Mouse (Mus musculus) neural tube, embryonic 11.5 days (tissue): ENCODE measurements around the gene Atp6v0b. TPM values are rescaled to one million over a fixed set of nuclear protein-coding genes. Genes with fewer than 3 reads are reported as not detected.

Experiments used
- ATAC-seq: fragments of 200-750 bp; cut with Nextera tagmentation; 2 replicates; pipeline ENCODE4 v1.8.0; 2017; ENCODE audit warnings: moderate number of reproducible peaks, mild to moderate bottlenecking, moderate TSS enrichment, moderate library complexity; ENCODE audit not compliant: insufficient read depth, low FRiP score, low TSS enrichment
- DNase-seq: peaks from one replicate; pipeline ENCODE4 v3.0.0-alpha.2; 2015; ENCODE audit warnings: low spot score
- H3K27ac ChIP-seq: fragments of 300-500 bp; sonication (generic); 2 replicates; pipeline ENCODE4 v1.5.1; 2014; ENCODE audit warnings: low read depth, mild to moderate bottlenecking, low read length
- H3K27me3 ChIP-seq: fragments of 300-500 bp; sonication (generic); 2 replicates; pipeline ENCODE4 v1.6.1; 2014; ENCODE audit warnings: mild to moderate bottlenecking, low read length, mixed read lengths; ENCODE audit not compliant: control insufficient read depth, insufficient read depth
- H3K36me3 ChIP-seq: fragments of 300-500 bp; sonication (generic); 2 replicates; pipeline ENCODE4 v1.6.1; 2014; ENCODE audit warnings: mild to moderate bottlenecking, low read length, moderate library complexity, mixed read lengths; ENCODE audit not compliant: control insufficient read depth, insufficient read depth
- H3K4me1 ChIP-seq: fragments of 300-500 bp; sonication (generic); 2 replicates; pipeline ENCODE4 v1.6.1; 2014; ENCODE audit warnings: low read length, mixed read lengths; ENCODE audit not compliant: control insufficient read depth, insufficient read depth
- H3K4me2 ChIP-seq: fragments of 300-500 bp; sonication (generic); 2 replicates; pipeline ENCODE4 v1.6.1; 2014; ENCODE audit warnings: low read depth, mild to moderate bottlenecking, moderate library complexity
- H3K4me3 ChIP-seq: fragments of 300-500 bp; sonication (generic); 2 replicates; pipeline ENCODE4 v1.5.1; 2014; ENCODE audit warnings: low read depth, low read length
- H3K9ac ChIP-seq: fragments of 300-500 bp; sonication (generic); 2 replicates; pipeline ENCODE4 v1.6.1; 2014; ENCODE audit warnings: mild to moderate bottlenecking, low read length
- H3K9me3 ChIP-seq: fragments of 300-500 bp; sonication (generic); 2 replicates; pipeline ENCODE4 v1.6.1; 2016; ENCODE audit warnings: low read length; ENCODE audit not compliant: control insufficient read depth
- WGBS: fragments of 180-500 bp; shearing (Covaris S2); extraction: QIAGEN DNeasy Blood & Tissue Kit; methylation state at CpG from one replicate; pipeline ENCODE4 v1.1.7; 2014; 5-methylcytosine and 5-hydroxymethylcytosine counted together
- polyA plus RNA-seq: library from polyadenylated mRNA; unstranded; fragments of >200 nt; fragmentation: Nextera tagmentation; extraction: Ambion mirVana; gene quantifications from 2 replicates; pipeline ENCODE4 v1.2.1, GENCODE M21; 2014

The Atp6v0b gene
- polyA plus RNA-seq, 1 experiment from 2014 or later, result 249 TPM

DNA sequence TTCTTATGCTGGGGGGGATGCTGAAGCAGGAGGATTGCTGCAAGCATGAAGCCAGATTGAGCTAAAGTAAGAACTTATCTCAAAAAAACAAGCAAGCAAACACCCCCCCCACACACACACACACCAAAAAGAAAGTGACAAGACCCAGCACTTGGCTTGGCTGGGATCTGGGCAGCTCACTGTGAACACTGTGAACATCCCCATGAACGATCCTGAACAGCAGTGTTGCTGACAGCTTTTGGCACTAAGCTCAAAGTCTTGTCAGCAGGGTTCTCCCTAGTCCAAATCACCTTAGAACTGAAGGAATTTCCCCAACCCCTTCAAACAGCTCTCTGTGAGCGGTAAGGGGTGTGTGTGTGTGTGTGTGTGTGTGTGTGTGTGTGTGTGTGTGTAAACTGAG, 36.3 kb upstream of the Atp6v0b start:
- WGBS, result 71% methylated on average over 2 of the region's 2 CpGs
- no peaks in the 10 kb centered on the region for H3K36me3 ChIP-seq
- no peaks in the 10 kb centered on the region for H3K9me3 ChIP-seq
- no peak overlapping the region for H3K4me3 ChIP-seq
- DNase-seq (no peak), ATAC-seq (no peak)
- H3K27me3 ChIP-seq, result peaks cover 28% of the 10 kb centered on the region
- no peak overlapping the region for H3K9ac ChIP-seq
- peaks cover 5% of the 10 kb centered on the region; the same call in 1 of the 2 replicates for H3K4me1 ChIP-seq
- no peak overlapping the region for H3K4me2 ChIP-seq
- H3K27ac ChIP-seq, result no peak overlapping the region

DNA sequence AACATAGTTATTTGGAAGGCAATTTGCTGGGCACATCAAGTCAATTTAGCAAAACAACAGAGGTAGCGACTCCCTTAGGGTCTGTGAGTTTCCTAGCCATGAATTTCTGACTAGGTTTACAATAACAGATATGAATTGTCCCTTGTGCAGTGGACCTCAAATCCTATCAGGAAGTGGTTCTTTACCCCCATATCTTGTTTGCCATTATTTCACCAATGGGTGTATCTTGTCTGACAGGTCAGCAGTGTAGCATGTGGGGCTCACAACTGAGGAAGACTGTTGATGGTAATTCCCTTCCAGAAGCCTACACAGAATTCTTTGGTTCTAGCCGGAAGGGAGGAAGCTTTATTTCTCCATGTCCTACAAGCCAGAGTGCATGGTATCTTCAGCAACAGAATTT, 34.2 kb upstream of the Atp6v0b start:
- Histone ChIP-seq H3K9ac (no peak overlapping the region), H3K27me3 (peaks cover 9% of the 10 kb centered on the region), H3K4me1 (no peaks in the 10 kb centered on the region), H3K36me3 (no peaks in the 10 kb centered on the region), H3K9me3 (no peaks in the 10 kb centered on the region), H3K4me3 (no peak overlapping the region), H3K4me2 (no peak overlapping the region), H3K27ac (no peak overlapping the region)
- 83% methylated on average over 2 of the region's 2 CpGs for WGBS
- ATAC-seq (no peak), DNase-seq (no peak)

DNA sequence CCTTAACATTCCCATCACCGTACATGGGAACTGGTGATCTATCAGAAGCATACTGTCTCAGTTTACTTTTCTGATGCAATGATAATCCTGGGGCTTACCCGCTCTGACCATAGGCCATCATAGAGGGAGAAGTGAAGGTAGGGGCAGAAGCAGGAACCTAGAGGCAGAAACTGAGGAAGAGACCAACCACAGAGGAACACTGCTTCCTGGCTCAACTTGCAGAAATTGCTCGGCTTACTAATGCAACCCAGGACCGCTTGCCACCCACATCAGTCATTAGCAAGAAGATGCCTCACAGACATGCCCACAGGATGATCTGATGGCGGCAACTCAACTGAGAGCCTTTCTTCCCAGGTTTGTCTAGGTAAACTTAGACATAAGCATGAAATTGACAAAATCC, 31.6 kb upstream of the Atp6v0b start:
- Histone ChIP-seq H3K27ac (no peak overlapping the region), H3K9me3 (no peaks in the 10 kb centered on the region), H3K36me3 (no peaks in the 10 kb centered on the region), H3K9ac (no peak overlapping the region), H3K4me3 (no peak overlapping the region), H3K4me1 (peaks cover 8% of the 10 kb centered on the region), H3K4me2 (no peak overlapping the region), H3K27me3 (no peaks in the 10 kb centered on the region)
- ATAC-seq (no peak), DNase-seq (no peak)
- WGBS, result 92% methylated on average over 5 of the region's 5 CpGs

DNA sequence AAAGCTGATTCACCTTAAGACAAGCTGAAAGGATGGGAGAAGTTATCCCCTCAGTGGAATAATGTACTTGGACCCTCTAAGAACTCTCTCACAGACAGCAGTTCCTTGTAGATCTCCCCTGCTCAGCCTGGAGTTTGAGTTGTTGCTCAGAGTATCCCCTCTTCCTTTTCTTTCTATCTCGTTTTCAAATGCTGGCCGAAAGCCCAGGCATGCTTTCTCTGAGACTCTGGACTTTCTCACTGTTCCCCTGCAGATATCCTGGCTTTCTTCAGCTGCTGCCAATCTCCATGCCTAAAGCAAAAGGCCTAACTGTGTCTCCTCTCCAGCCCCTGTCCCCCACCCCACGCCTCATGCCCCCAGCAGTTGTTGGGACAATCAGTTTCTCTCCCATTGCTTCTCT, 31.1 kb upstream of the Atp6v0b start:
- ATAC-seq (no peak), DNase-seq (no peak)
- Histone ChIP-seq H3K27me3 (no peaks in the 10 kb centered on the region), H3K27ac (no peak overlapping the region), H3K4me3 (no peak overlapping the region), H3K9ac (no peak overlapping the region), H3K9me3 (no peaks in the 10 kb centered on the region), H3K4me2 (no peak overlapping the region), H3K36me3 (no peaks in the 10 kb centered on the region), H3K4me1 (peaks cover 12% of the 10 kb centered on the region)
- 83% methylated on average over 3 of the region's 3 CpGs for WGBS

- no peak for DNase-seq
- H3K36me3 ChIP-seq, result no peaks in the 10 kb centered on the region
- no peak for ATAC-seq
- no peak overlapping the region for H3K27ac ChIP-seq
- no peak overlapping the region for H3K4me2 ChIP-seq
- WGBS, result 92% methylated on average over 4 of the region's 4 CpGs
- H3K4me3 ChIP-seq, result no peak overlapping the region
- no peaks in the 10 kb centered on the region for H3K9me3 ChIP-seq
- H3K9ac ChIP-seq, result no peak overlapping the region
- peaks cover 16% of the 10 kb centered on the region for H3K4me1 ChIP-seq
- H3K27me3 ChIP-seq, result no peaks in the 10 kb centered on the region
Observed at GRCm38 (mm10) chr4:117917847-117918246, 30.7 kb upstream of the Atp6v0b start.

DNA sequence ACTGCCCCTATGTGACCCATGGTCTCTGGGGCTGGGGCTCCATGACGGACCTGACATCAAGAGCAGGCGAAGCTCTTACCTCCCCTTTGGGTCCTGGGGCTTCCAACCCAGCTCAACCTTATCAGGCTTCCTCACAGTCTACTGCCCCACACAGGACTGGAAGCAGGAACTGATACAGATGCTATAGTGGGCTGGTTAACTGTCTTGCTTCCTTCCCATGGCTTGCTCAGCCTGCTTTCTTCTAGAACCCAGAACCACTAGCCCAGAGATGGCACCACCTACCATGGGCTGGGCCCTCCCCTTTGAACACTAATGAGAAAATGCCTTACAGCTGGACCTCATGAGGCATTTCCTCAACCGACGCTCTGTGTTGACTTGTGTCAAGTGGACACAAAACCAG, 30.3 kb upstream of the Atp6v0b start:
- H3K36me3 ChIP-seq, result no peaks in the 10 kb centered on the region
- WGBS, result 94% methylated on average over 4 of the region's 4 CpGs
- DNase-seq, result no peak
- ATAC-seq, result no peak
- H3K4me2 ChIP-seq, result no peak overlapping the region
- H3K4me1 ChIP-seq, result peaks cover 20% of the 10 kb centered on the region
- H3K27ac ChIP-seq, result no peak overlapping the region
- no peaks in the 10 kb centered on the region for H3K27me3 ChIP-seq
- H3K9ac ChIP-seq, result no peak overlapping the region
- H3K4me3 ChIP-seq, result no peak overlapping the region
- H3K9me3 ChIP-seq, result no peaks in the 10 kb centered on the region

DNA sequence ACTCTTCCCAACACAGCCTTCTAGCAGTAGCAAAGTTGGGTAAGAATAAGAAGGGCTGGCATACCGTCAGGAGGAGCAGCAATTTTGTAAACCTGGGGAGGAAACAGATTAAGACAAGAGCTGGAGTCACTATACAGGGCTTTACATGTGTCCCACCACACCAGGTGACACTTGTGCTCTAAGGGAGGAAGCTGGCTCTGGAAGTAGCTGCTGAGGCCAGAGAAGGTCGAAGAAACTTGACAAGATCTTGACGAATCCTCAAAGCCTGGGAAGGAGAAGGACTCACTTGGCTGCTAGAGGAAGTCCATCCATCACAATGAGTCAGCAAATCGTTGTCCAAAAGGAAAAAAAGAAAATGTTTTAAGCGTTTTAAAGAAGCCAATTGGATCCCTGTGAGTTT, 29.3 kb upstream of the Atp6v0b start:
- no peak for DNase-seq
- Histone ChIP-seq H3K27me3 (no peaks in the 10 kb centered on the region), H3K27ac (no peak overlapping the region), H3K9me3 (no peaks in the 10 kb centered on the region), H3K36me3 (0 out of 2 replicates have a peak, but pooled peaks cover 2% of the 10 kb centered on the region), H3K4me1 (peaks cover 20% of the 10 kb centered on the region), H3K4me3 (no peak overlapping the region), H3K4me2 (no peak overlapping the region), H3K9ac (no peak overlapping the region)
- no peak for ATAC-seq
- 82% methylated on average over 5 of the region's 5 CpGs for WGBS

- ATAC-seq, result no peak
Observed at GRCm38 (mm10) chr4:117915489-117916105, 28.5 kb upstream of the Atp6v0b start.

DNA sequence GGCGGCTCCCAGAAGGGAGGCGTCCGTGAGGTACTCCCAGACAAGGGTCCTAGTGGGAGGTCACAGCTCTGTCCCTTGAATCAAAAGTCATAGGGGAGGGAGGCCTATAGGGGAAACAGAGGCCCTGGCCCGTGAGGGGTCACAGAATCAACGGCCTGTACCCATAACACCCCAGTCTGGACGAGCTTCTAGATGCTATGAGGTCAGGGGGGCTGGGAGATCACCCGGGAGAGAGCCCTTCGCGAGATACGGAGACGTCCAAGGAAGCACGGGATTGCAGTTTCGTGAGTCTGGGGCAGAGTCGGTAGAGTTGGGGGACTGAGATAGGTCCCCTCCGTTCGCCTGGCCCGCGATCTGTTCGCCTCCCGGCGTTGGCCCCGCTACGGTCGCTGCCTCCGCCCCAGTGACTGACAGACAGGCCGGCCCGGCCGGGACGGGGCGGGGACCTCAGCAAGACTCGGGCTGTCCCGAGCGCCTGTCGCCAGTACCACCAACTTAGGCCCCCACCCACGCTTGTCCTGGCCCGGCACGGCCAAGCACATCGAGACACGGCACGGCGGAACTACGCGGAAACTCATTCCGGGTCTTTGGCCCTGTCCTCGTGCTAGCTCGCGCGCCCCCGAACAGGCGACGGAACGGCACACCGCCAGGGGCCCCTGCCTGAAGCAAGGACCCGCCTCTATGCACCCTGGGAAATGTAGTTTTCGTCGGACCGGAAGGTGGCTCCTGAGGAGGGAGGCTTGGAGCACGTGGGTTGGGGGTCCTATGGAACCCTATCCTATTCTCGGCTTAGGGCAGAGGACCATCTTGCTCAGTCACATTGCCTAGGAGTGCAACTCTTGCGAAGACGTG, 27.7 kb upstream of the Atp6v0b start, which contains the start of gene Ipo13:
Ipo13 (minus strand) TSS at position 409 of the 852 bp plus-strand sequence.
- no peaks in the 10 kb centered on the region for H3K9me3 ChIP-seq
- H3K4me2 ChIP-seq, result peak within 1 kb of the TSS; percentile 66
- WGBS, result under 1% methylated on average over 60 of the region's 61 CpGs
- H3K4me3 ChIP-seq, result peak within 1 kb of the TSS; percentile 72
- DNase-seq (peak; percentile 96), ATAC-seq (peak; percentile 96)
- H3K27ac ChIP-seq, result peak within 1 kb of the TSS; percentile 71
- no peaks in the 10 kb centered on the region for H3K27me3 ChIP-seq
- peaks cover 22% of the 10 kb centered on the region for H3K4me1 ChIP-seq
- H3K36me3 ChIP-seq, result peaks cover 2% of the 10 kb centered on the region; the same call in 1 of the 2 replicates
- peak within 1 kb of the TSS; percentile 79 for H3K9ac ChIP-seq

More at GRCm38 (mm10) chr4:117915489-117916105, 28.5 kb upstream of the Atp6v0b start:
- no peak for DNase-seq
- H3K4me3 ChIP-seq, result peak overlapping the region; percentile 72
- H3K4me2 ChIP-seq, result peak overlapping the region; percentile 66
- peak overlapping the region; percentile 79 for H3K9ac ChIP-seq
- WGBS, result 9% methylated on average over 19 of the region's 19 CpGs
- H3K9me3 ChIP-seq, result no peaks in the 10 kb centered on the region
- H3K4me1 ChIP-seq, result peaks cover 20% of the 10 kb centered on the region
- no peaks in the 10 kb centered on the region for H3K27me3 ChIP-seq
- 0 out of 2 replicates have a peak, but pooled peaks cover 2% of the 10 kb centered on the region for H3K36me3 ChIP-seq
- H3K27ac ChIP-seq, result no peak overlapping the region
